Mouse (Mus musculus): Measurements from ENCODE around the gene Gm49366. TPM values are rescaled to one million over a fixed set of nuclear protein-coding genes. Genes with fewer than 3 reads are reported as not detected.
"Not testable (repeated sequence)": the region's sequence is repeated elsewhere in the genome, so short reads cannot be mapped to it uniquely, and the experiment has no call there.

Gm49366 gene
- total RNA-seq, 1 experiment from 2014 or later, result not detected

DNA sequence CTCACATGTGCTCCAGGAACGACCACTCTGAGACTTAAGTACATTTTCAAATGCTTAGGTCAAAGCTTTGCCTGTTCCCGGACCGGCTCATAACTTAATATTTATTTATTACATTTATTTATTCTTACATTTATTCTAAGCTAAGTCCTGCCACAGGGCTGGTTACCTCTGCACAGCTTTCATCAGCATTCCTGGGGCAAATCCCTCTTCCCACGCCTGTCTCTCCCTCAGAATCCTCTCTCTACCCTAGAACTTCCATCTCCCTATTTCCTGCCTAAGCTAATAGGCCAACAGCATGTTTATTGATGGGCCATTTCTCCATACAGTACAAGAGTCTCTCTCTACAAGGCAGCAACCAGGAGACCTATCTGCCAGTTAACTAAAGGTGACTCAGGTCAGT lies 29.0 kb downstream of the Gm49366 start:
- ATAC-seq (ENCODE audit: extremely low read depth, insufficient number of reproducible peaks, low FRiP score, poor library complexity, severe bottlenecking), result no peak

DNA sequence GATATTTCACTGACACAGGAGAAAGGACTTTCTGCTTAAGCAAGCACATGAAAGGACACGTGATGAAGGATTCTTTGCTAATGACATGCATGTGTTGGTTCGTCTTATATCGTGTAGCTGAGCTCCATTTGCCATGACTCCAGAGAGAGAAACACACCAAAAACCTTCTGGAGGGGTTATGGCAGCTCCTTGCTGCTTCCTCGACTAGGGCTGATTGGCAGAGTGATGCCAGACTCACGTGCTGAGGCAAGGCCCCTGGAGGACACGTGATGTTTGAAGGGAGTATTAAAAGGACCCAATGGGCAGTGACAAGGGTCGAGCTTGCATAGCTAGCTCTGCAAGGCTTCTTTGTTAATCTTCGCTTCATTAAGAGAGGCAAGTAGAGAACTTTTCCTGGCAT lies 29.6 kb downstream of the Gm49366 start:
- no peak for ATAC-seq (ENCODE audit: extremely low read depth, insufficient number of reproducible peaks, low FRiP score, poor library complexity, severe bottlenecking)

DNA sequence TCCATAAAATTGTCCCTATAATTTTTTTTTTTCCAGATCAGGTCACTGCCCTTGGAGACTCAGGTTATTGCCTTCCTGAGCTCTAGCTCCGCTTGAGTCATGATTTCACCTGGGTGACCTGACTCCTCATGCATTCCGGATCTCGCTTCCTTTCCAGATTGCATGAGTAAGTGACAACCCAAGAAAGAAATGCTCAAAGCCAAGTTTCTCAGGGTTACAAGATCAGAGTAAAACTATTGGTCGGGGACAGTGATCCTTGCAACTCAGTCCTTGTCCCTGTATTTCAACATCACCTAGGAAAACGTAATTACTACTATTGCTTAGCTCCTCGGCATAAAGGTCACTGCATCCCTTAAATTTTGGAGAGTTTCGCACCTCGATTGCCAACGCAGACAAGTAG lies 30.3 kb downstream of the Gm49366 start, which contains the start of gene Acot5:
Acot5 (plus strand) TSS at position 340 of the 400 bp plus-strand sequence.
- no peak for ATAC-seq (ENCODE audit: extremely low read depth, insufficient number of reproducible peaks, low FRiP score, poor library complexity, severe bottlenecking)

DNA sequence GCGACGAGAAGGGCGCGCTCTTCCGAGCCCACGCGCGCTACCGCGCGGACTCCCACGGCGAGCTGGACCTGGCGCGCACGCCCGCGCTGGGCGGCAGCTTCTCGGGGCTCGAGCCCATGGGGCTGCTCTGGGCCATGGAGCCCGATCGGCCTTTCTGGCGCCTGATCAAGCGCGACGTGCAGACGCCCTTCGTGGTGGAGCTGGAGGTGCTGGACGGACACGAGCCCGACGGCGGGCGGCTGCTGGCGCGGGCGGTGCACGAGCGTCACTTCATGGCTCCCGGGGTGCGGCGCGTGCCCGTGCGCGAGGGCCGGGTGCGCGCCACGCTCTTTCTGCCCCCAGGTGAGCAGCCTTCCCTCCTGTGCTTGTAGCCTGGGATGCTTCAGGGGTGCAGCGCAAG lies 30.8 kb downstream of the Gm49366 start:
- ATAC-seq (ENCODE audit: extremely low read depth, insufficient number of reproducible peaks, low FRiP score, poor library complexity, severe bottlenecking), result not testable (repeated sequence)

DNA sequence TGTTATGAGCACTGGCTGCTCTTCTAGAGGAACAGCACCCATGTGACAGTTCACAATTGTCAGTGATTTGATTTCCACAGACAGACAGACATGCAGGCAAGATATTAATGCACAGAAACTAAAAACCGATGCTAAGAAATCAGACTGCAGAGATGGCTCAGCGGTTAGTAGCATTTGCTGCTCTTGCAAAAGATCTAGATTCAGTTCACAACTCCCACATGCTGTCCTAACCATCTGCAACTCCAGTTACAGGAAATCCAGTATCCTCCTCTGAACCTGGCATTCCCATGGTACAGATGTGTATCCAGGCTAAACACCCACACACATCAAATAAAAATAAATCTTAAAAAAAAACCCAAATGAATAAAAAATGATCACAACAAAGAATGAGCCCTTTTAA lies 33.0 kb downstream of the Gm49366 start:
- no peak for ATAC-seq (ENCODE audit: extremely low read depth, insufficient number of reproducible peaks, low FRiP score, poor library complexity, severe bottlenecking)

DNA sequence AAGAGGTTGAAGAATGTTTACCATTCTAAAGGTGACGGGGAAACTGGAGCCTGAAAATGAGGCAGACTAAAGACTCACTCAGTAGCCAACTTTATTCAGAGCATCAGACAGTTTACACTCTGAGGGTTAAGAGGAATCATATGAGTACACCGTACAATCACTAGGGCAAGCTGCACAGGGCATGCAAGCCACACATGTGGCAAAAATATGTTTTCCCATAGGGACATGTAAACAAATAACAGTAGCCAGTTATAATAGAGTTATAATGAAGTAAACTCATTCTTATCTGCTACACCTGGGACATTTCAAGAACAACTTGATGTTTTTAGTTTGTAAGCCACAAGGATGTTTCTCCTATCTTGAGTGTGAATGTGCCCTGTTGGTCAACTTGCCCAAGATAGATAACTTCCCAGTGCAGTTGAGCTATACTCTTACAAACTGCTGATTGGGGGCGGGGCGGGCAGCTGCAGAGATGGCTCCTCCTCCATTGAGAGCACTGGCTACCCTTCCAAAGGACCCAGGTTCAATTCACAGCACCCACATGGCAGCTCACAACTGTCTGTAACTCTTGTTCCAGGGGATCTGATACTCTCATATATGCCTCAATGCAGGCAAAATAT lies 38.7 kb downstream of the Gm49366 start:
- ATAC-seq (ENCODE audit: extremely low read depth, insufficient number of reproducible peaks, low FRiP score, poor library complexity, severe bottlenecking), result no peak

DNA sequence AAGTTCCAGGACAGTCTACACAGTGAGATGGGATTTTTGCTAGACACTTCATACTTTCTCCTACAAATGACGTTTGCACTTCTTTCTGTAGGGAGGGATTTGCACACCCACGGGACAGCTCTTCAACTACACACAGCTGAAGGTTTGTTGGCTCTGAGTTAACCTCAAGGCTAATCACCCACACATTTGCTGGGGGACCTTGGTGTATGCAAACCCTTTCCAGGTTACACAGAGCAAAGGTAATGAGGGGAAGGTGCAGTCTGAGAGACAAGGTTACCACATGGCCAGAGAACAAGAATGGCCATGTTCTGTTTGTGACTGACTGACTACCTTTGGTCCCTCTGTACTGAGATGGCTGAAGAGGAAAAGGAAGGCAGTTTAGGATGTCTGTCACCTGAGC lies 45.1 kb downstream of the Gm49366 start:
- no peak for ATAC-seq (ENCODE audit: extremely low read depth, insufficient number of reproducible peaks, low FRiP score, poor library complexity, severe bottlenecking)

DNA sequence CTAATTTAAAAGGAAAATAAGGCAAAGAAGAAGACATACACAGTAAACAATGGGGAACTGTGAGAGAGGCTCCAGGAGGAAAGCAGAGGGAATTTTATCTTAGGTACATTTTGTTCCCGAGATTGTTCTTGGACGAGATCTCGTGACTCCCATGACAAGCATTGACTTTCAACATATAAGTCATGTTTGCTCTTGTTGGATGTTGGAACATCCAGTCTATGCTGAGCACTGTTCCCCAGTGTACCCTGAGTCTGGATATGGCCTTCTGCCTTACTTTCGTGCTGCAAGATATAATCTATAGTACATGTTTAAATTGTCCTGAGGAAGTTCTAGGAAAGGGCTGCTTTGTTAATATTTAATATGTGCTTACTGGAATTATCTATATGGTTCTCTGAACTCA lies 45.8 kb downstream of the Gm49366 start:
- ATAC-seq (ENCODE audit: extremely low read depth, insufficient number of reproducible peaks, low FRiP score, poor library complexity, severe bottlenecking), result no peak

DNA sequence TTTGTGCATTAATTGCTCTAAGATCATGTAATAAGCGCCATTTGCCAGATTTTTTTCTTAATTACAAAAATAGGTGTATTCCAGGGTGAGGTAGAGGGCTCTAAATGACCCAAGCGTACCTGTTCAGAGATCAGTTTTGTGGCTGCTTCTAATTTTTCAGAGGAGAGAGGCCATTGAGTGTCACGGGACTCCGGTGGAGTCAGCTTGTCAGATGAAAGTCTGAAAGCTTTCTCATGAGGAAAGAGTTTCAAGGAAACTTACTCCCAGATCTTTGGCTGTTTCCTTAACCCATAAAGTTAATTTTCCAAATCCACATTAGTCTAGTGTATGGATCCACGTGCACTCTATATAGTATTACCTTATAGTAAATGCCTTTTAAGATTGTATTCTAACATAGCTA lies 55.9 kb downstream of the Gm49366 start:
- not testable (repeated sequence) for ATAC-seq (ENCODE audit: extremely low read depth, insufficient number of reproducible peaks, low FRiP score, poor library complexity, severe bottlenecking)

DNA sequence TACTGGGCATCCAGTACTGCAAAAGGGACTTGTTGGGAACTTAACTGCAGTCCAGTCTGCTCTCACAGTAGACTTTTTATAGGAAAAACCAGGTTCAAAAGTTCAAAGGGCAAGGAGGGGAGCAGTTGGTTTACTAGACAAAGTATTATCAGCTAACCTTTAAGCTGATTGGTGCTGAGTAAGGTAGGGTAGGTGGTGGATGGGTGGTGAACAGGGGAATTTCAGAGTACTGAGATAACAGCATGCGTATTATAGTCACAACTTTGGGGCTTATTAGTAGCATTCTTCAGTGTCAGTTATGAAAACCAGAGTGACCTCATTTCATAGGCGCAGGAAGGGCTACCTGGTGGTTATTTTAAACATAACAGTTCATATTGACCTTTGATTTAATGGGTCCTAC lies 60.9 kb downstream of the Gm49366 start:
- no peak for ATAC-seq (ENCODE audit: extremely low read depth, insufficient number of reproducible peaks, low FRiP score, poor library complexity, severe bottlenecking)

DNA sequence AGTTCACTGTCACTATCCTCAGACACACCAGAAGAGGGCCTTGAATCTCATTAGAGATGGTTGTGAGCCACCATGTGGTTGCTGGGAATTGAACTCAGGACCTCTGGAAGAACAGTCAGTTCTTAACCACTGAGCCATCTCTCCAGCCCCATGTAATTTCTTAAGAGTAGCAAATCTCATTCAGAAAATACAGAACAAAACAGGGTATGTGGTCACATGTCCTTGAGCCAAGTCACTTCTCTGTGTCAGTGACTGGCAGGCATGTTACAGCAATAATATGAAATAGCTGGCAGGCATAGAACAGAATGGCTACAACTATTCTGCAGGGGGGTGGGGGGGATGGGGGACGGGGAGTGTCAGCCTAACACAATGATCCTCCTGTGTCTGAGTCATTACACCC lies 61.3 kb downstream of the Gm49366 start:
- ATAC-seq (ENCODE audit: extremely low read depth, insufficient number of reproducible peaks, low FRiP score, poor library complexity, severe bottlenecking), result no peak

DNA sequence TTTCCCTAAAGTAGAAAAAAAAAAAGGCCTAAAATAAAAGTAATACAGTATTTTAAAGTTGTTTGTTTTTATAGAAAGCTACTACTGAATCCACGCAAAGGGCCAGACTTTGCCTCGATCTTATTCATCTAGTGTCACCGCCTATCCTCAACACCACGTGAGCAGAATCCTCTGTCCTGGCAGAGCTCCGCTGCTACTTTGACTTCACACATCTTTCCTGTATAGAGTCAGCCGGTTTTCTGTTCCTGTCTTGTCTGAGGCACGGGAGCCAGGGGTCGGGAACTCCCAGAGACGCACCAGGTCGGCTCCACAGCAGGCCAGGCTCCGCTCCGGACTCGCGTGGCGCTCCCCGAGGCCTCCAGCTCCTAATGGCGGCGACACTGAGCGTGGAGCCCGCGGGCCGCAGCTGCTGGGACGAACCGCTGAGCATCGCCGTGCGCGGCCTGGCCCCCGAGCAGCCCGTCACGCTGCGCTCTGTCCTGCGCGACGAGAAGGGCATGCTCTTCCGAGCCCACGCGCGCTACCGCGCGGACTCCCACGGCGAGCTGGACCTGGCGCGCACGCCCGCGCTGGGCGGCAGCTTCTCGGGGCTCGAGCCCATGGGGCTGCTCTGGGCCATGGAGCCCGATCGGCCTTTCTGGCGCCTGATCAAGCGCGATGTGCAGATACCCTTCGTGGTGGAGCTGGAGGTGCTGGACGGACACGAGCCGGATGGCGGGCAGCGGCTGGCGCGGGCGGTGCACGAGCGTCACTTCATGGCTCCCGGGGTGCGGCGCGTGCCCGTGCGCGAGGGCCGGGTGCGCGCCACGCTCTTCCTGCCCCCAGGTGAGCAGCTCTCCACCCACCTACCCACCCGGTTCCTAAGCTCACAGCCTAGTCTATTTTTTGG lies 62.1 kb downstream of the Gm49366 start, which contains the start of gene Acot6:
Acot6 (plus strand) TSS at position 51 of the 889 bp plus-strand sequence.
- not testable (repeated sequence) for ATAC-seq (ENCODE audit: extremely low read depth, insufficient number of reproducible peaks, low FRiP score, poor library complexity, severe bottlenecking)

DNA sequence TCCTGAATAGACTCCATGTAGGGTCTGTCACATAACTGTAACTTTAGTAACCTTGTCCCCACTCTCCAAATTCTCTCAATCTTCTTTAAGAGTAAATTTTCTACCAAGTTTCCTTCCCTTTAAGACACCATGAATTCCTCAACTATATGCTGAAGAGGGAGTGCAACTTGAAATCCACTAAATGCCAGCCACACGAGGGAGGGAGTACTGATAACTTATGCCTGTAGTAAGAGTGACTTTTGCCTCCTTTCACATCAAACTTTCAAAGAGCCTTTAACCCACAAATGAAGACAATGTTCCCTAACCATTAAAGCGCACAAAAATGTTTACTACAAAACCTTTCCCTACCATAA lies 62.7 kb downstream of the Gm49366 start:
- ATAC-seq (ENCODE audit: extremely low read depth, insufficient number of reproducible peaks, low FRiP score, poor library complexity, severe bottlenecking), result no peak

DNA sequence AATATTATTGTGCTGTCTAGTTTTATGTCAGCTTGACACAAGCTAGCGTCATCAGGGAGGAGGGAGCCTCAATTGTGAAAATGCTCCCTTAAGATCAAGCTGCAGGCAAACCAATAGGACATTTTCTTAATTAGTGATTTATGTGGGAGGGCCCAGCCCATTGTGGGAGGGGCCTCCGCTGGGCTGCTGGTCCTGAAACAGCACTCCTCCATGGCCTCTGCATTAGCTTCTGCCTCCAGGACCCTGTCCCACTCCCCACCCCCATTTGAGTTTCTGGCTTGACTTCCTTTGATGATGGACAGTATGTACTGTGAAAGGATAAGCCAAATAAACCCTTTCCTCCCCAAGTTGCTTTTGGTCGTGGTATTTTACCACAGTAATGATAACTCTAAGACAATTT lies 68.3 kb downstream of the Gm49366 start:
- ATAC-seq (ENCODE audit: extremely low read depth, insufficient number of reproducible peaks, low FRiP score, poor library complexity, severe bottlenecking), result no peak

DNA sequence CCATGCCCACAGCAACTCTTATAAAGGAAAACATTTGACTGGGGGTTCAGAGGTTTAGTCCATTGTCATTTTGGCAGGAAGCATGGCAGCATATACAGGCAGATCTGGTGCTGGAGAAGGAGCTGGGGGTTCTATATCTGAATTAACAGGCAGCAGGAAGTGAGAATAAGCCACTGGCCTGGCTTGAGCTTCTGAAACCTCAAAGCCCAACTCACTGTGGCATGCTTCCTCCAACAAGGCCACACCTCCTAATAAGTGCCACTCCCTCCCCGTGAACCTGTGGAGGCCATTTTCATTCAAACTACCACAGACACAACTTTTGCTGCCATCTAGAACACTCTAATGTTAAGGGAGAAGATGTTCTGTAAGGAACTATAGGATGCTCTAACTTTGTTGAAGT lies 69.0 kb downstream of the Gm49366 start:
- ATAC-seq (ENCODE audit: extremely low read depth, insufficient number of reproducible peaks, low FRiP score, poor library complexity, severe bottlenecking), result no peak

Other genes starting within 250 kb of the Gm49366 start
- gene Numb, start 117.0 kb upstream of the Gm49366 start, total RNA-seq (2017), result 67.8 and 86.4 TPM in 2 replicates
- gene Riox1, start 88.3 kb upstream of the Gm49366 start, total RNA-seq (2017), result 9.5 and 11.4 TPM in 2 replicates
- not detected in 2 replicates for gene Heatr4, start 54.1 kb upstream of the Gm49366 start, total RNA-seq (2017)
- 24.1 and 25.2 TPM in 2 replicates for gene Acot2, start 51.1 kb upstream of the Gm49366 start, total RNA-seq (2017)
- gene Acot1, start 29.4 kb upstream of the Gm49366 start, total RNA-seq (2017), result 12.5 and 13.2 TPM in 2 replicates
- gene Acot4, start 556 bp upstream of the Gm49366 start, total RNA-seq (2017), result not detected in 2 replicates
- gene Acot3, start 13.2 kb downstream of the Gm49366 start, total RNA-seq (2017), result not detected in 2 replicates
- gene Acot5, start 30.4 kb downstream of the Gm49366 start, total RNA-seq (2017), result not detected in 2 replicates
- 0.12 TPM in 1 of 2 replicates, not detected in the other for gene Acot6, start 61.7 kb downstream of the Gm49366 start, total RNA-seq (2017)
- 0.12 and 0.25 TPM in 2 replicates for gene Dnal1, start 75.4 kb downstream of the Gm49366 start, total RNA-seq (2017)
- 6.6 and 8.0 TPM in 2 replicates for gene Pnma1, start 109.6 kb downstream of the Gm49366 start, total RNA-seq (2017)
- 79.1 and 84.4 TPM in 2 replicates for gene Elmsan1, start 179.9 kb downstream of the Gm49366 start, total RNA-seq (2017)
- gene Ptgr2, start 246.3 kb downstream of the Gm49366 start, total RNA-seq (2017), result 34.4 and 40.1 TPM in 2 replicates